Mouse (Mus musculus) intestine, postnatal 0 days (tissue): ENCODE data around the gene Zfp473. TPM values are rescaled to one million over a fixed set of nuclear protein-coding genes. Genes with fewer than 3 reads are reported as not detected.

Source experiments
- ATAC-seq: fragments of 200-750 bp; cut with Nextera tagmentation; 2 replicates; pipeline ENCODE4 v1.8.0; 2017; ENCODE audit warnings: mild to moderate bottlenecking, moderate TSS enrichment, moderate library complexity
- H3K27ac ChIP-seq: fragments of 300-500 bp; sonication (generic); 2 replicates; pipeline ENCODE4 v1.5.1; 2014; ENCODE audit warnings: mild to moderate bottlenecking, low read depth, low read length, moderate library complexity
- H3K27me3 ChIP-seq: fragments of 300-500 bp; sonication (generic); replicated peaks from 2 replicates; pipeline ENCODE4 v1.6.1; 2014; ENCODE audit warnings: low read length, mixed read lengths; ENCODE audit not compliant: control insufficient read depth, insufficient read depth
- H3K36me3 ChIP-seq: fragments of 300-500 bp; sonication (generic); 2 replicates; pipeline ENCODE4 v1.6.1; 2014; ENCODE audit warnings: mild to moderate bottlenecking, moderate library complexity; ENCODE audit not compliant: control insufficient read depth, insufficient read depth
- H3K4me1 ChIP-seq: fragments of 300-500 bp; sonication (generic); replicated peaks from 2 replicates; pipeline ENCODE4 v1.6.1; 2014; ENCODE audit warnings: antibody characterized with exemption, low read length, mixed read lengths; ENCODE audit not compliant: control insufficient read depth, insufficient read depth
- H3K4me2 ChIP-seq: fragments of 300-500 bp; sonication (generic); replicated peaks from 2 replicates; pipeline ENCODE4 v1.6.1; 2014; ENCODE audit warnings: low read depth, mild to moderate bottlenecking, moderate library complexity
- H3K4me3 ChIP-seq: fragments of 300-500 bp; sonication (generic); 2 replicates; pipeline ENCODE4 v1.5.1; 2014; ENCODE audit warnings: low read depth, low read length
- H3K9ac ChIP-seq: fragments of 300-500 bp; sonication (generic); 2 replicates; pipeline ENCODE4 v1.6.1; 2014; ENCODE audit warnings: mild to moderate bottlenecking, low read depth, low read length
- H3K9me3 ChIP-seq: fragments of 300-500 bp; sonication (generic); 2 replicates; pipeline ENCODE4 v1.6.1; 2016; ENCODE audit warnings: mixed run types; ENCODE audit not compliant: control insufficient read depth
- CTCF ChIP-seq: sonication (generic); IDR thresholded peaks from 2 replicates; pipeline ENCODE4 v1.5.1; 2016; ENCODE audit warnings: low read depth, mild to moderate bottlenecking, control low read depth, antibody characterized with exemption, moderate library complexity
- WGBS: fragments of 180-500 bp; shearing (Covaris S2); extraction: QIAGEN DNeasy Blood & Tissue Kit; methylation state at CpG from one replicate; pipeline ENCODE4 v1.1.7; 2014; 5-methylcytosine and 5-hydroxymethylcytosine counted together
- polyA plus RNA-seq: library from polyadenylated mRNA; unstranded; fragments of >200 nt; fragmentation: Nextera tagmentation; extraction: Ambion mirVana; gene quantifications from 2 replicates; pipeline ENCODE4 v1.2.1, GENCODE M21; 2015

The Zfp473 gene
- polyA plus RNA-seq, 1 experiment from 2014 or later = 0.26 TPM

- peak; percentile 98 for ATAC-seq
- peak; percentile 30; the same call in 1 of the 2 replicates for TF ChIP-seq CTCF
- WGBS = 37% methylated on average over 8 of the region's 8 CpGs
- Histone ChIP-seq H3K4me1 (peaks cover 7% of the 10 kb centered on the region; the same call in 1 of the 2 replicates), H3K4me3 (no peak overlapping the region), H3K9ac (no peak overlapping the region), H3K36me3 (no peaks in the 10 kb centered on the region), H3K27ac (peak overlapping the region; percentile 85), H3K27me3 (no peaks in the 10 kb centered on the region), H3K4me2 (peak overlapping the region; percentile 21; the same call in 1 of the 2 replicates), H3K9me3 (no peaks in the 10 kb centered on the region)
Measured at GRCm38 (mm10) chr7:44683656-44684055, 67.2 kb downstream of the Zfp473 start.

Other genes with a start within 250 kb of the Zfp473 start
- gene Mybpc2, start 226.4 kb downstream of the Zfp473 start, polyA plus RNA-seq = 0.13 and 0.18 TPM in 2 replicates
- gene Spib, start 219.0 kb downstream of the Zfp473 start, polyA plus RNA-seq = 0.17 and 0.33 TPM in 2 replicates
- gene Pold1, start 202.2 kb downstream of the Zfp473 start, polyA plus RNA-seq = 16.8 and 18.3 TPM in 2 replicates
- gene Nr1h2, start 197.1 kb downstream of the Zfp473 start, polyA plus RNA-seq = 71.3 and 73.9 TPM in 2 replicates
- 0.99 and 1.1 TPM in 2 replicates for gene Napsa, start 178.7 kb downstream of the Zfp473 start, polyA plus RNA-seq
- 0.20 TPM in 2 replicates for gene Kcnc3, start 160.4 kb downstream of the Zfp473 start, polyA plus RNA-seq
- gene Myh14, start 80.2 kb downstream of the Zfp473 start, polyA plus RNA-seq = 114 and 141 TPM in 2 replicates
- not detected in 2 replicates for gene Izumo2, start 42.3 kb downstream of the Zfp473 start, polyA plus RNA-seq
- 35.1 and 37.0 TPM in 2 replicates for gene Vrk3, start 2.6 kb downstream of the Zfp473 start, polyA plus RNA-seq
- gene Nup62, start 65.0 kb upstream of the Zfp473 start, polyA plus RNA-seq = 28.0 and 28.1 TPM in 2 replicates
- 0.82 and 0.89 TPM in 2 replicates for gene Il4i1, start 65.3 kb upstream of the Zfp473 start, polyA plus RNA-seq
- 6.5 and 6.6 TPM in 2 replicates for gene Atf5, start 65.6 kb upstream of the Zfp473 start, polyA plus RNA-seq
- 71.6 and 76.5 TPM in 2 replicates for gene Akt1s1, start 97.9 kb upstream of the Zfp473 start, polyA plus RNA-seq
- gene Tbc1d17, start 98.0 kb upstream of the Zfp473 start, polyA plus RNA-seq = 47.4 and 48.5 TPM in 2 replicates
- 27.7 and 32.0 TPM in 2 replicates for gene Pnkp, start 106.1 kb upstream of the Zfp473 start, polyA plus RNA-seq
- 112 and 114 TPM in 2 replicates for gene Ptov1, start 118.7 kb upstream of the Zfp473 start, polyA plus RNA-seq
- 60.0 and 62.9 TPM in 2 replicates for gene Med25, start 141.7 kb upstream of the Zfp473 start, polyA plus RNA-seq
- 11.1 and 12.1 TPM in 2 replicates for gene Fuz, start 145.0 kb upstream of the Zfp473 start, polyA plus RNA-seq
- gene Ap2a1, start 178.4 kb upstream of the Zfp473 start, polyA plus RNA-seq = 42.8 and 44.1 TPM in 2 replicates
- 0.13 TPM in 1 of 2 replicates, not detected in the other for gene Tsks, start 192.2 kb upstream of the Zfp473 start, polyA plus RNA-seq
- 3.5 and 4.5 TPM in 2 replicates for gene Cpt1c, start 223.8 kb upstream of the Zfp473 start, polyA plus RNA-seq
- 124 and 130 TPM in 2 replicates for gene Prmt1, start 235.5 kb upstream of the Zfp473 start, polyA plus RNA-seq
- gene Irf3, start 246.6 kb upstream of the Zfp473 start, polyA plus RNA-seq = 53.2 and 56.4 TPM in 2 replicates
- 18.3 and 19.6 TPM in 2 replicates for gene Bcl2l12, start 247.7 kb upstream of the Zfp473 start, polyA plus RNA-seq